Mouse (Mus musculus): ENCODE measurements at regions not wholly inside any gene's neighbourhood (a gene's known extent, or its start where the extent isn't known, plus 50 kb on each side); places are given as distances from the start of the nearest gene placed in this dataset.

GRCm38 (mm10) chr10:24469741-24470140, 125.5 kb upstream of the Ccn2 start:
- TF ChIP-seq CTCF (conservative IDR thresholded peaks at IDR 0.05; ENCODE audit: low read length) (no peak), POU5F1 (IDR thresholded peaks at IDR 0.05; ENCODE audit: borderline replicate concordance, low read length) (no peak), NANOG (IDR thresholded peaks at IDR 0.05; ENCODE audit: borderline replicate concordance, low read length) (no peak)

All from E14TG2a.4 (cell line).